15 mouse cellular contexts compared by ENCODE assay signal in the genomic region with DNA sequence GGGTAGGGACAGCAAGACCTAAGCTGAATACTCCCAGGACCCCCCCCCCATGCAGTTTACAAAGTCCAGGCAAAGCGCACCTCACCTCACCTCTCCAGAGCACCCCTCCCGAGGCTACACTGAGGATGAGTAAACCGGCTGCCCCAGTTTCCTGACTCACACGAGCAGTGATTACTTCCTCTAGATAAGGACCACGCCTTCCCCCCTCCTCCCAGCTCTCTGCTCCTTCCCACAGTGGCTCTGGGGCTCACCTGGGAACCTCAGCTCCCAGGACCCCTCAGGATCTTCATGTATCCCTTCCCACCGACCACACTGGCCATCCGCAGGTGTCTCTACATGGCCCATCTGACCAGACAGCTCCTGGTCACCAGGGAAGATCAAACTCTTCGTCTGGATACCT. TPM values are rescaled to one million over a fixed set of nuclear protein-coding genes. Genes with fewer than 3 reads are reported as not detected.
DNase-seq lines count a peak whose midpoint lies in the region; ATAC-seq and TF ChIP-seq lines count a peak whose summit lies in the region.
"Had no signal": no experiment of that assay in that cellular context is flagged by ENCODE, and none has a peak within 500 bp of the region (broad histone marks: within the 10 kb centered on the region; RNA-seq: fewer than 3 reads in every experiment).

No protein-coding gene starts in this region.

- H3K4me1 ChIP-seq in hindbrain, embryonic 13.5 days (replicated peaks): peaks cover 96% of the 10 kb centered on the region
- peaks cover 79% of the 10 kb centered on the region for H3K4me1 ChIP-seq in hindbrain, embryonic 14.5 days (replicated peaks; ENCODE audit: control insufficient read depth, insufficient read depth, low read length)
- peaks cover 82% of the 10 kb centered on the region for H3K4me1 ChIP-seq in embryonic facial prominence, embryonic 15.5 days
- peaks cover 79% of the 10 kb centered on the region for H3K4me1 ChIP-seq in limb, embryonic 14.5 days (ENCODE audit: control insufficient read depth, insufficient read depth, low read length)

- 66% methylated on average over 8 of the region's 8 CpGs for WGBS in hindbrain, embryonic 13.5 days
- WGBS in hindbrain, embryonic 14.5 days: 70% methylated on average over 8 of the region's 8 CpGs
- WGBS in embryonic facial prominence, embryonic 15.5 days: 47% methylated on average over 8 of the region's 8 CpGs
- WGBS in limb, embryonic 14.5 days: 37% methylated on average over 8 of the region's 8 CpGs

- peaks cover 44% of the 10 kb centered on the region for H3K27me3 ChIP-seq in hindbrain, embryonic 13.5 days
- H3K27me3 ChIP-seq in hindbrain, embryonic 14.5 days (ENCODE audit: control insufficient read depth, insufficient read depth, low read length): no peaks in the 10 kb centered on the region
- H3K27me3 ChIP-seq in embryonic facial prominence, embryonic 15.5 days: 0 out of 2 replicates have a peak, but pooled peaks cover 4% of the 10 kb centered on the region
- H3K27me3 ChIP-seq in limb, embryonic 14.5 days (ENCODE audit: control insufficient read depth, insufficient read depth, low read length): peaks cover 5% of the 10 kb centered on the region; the same call in 1 of the 2 replicates
- H3K27me3 ChIP-seq: CH12.LX had no signal

- no peak overlapping the region for H3K4me2 ChIP-seq in hindbrain, embryonic 13.5 days
- no peak overlapping the region for H3K4me2 ChIP-seq in hindbrain, embryonic 14.5 days (replicated peaks)
- no peak overlapping the region for H3K4me2 ChIP-seq in embryonic facial prominence, embryonic 15.5 days (replicated peaks)
- H3K4me2 ChIP-seq in limb, embryonic 14.5 days (replicated peaks; ENCODE audit: low read depth, low read length, severe bottlenecking): no peak overlapping the region
- H3K4me2 ChIP-seq: heart, embryonic 11.5 days had no signal

- H3K36me3 ChIP-seq in hindbrain, embryonic 13.5 days: no peaks in the 10 kb centered on the region
- H3K36me3 ChIP-seq in hindbrain, embryonic 14.5 days (replicated peaks; ENCODE audit: control insufficient read depth, insufficient read depth): no peaks in the 10 kb centered on the region
- H3K36me3 ChIP-seq in embryonic facial prominence, embryonic 15.5 days: no peaks in the 10 kb centered on the region
- no peaks in the 10 kb centered on the region for H3K36me3 ChIP-seq in limb, embryonic 14.5 days (ENCODE audit: control insufficient read depth, insufficient read depth, low read length)
- H3K36me3 ChIP-seq: neural tube, embryonic 12.5 days had no signal

- peak overlapping the region; percentile 86 for H3K27ac ChIP-seq in hindbrain, embryonic 13.5 days
- H3K27ac ChIP-seq in hindbrain, embryonic 14.5 days: no peak overlapping the region
- no peak overlapping the region for H3K27ac ChIP-seq in embryonic facial prominence, embryonic 15.5 days (replicated peaks)
- H3K27ac ChIP-seq in limb, embryonic 14.5 days (replicated peaks; ENCODE audit: low read depth, low read length): no peak overlapping the region
- H3K27ac ChIP-seq: left cerebral cortex, adult 2 months; neural tube, embryonic 12.5 days had no signal

- DNase-seq in hindbrain, embryonic 14.5 days (ENCODE audit: low spot score): no peak
- peak; percentile 39 for DNase-seq in CD4-positive helper T cell, adult 2 months (ENCODE audit: low read depth, low spot score)
- DNase-seq in limb, embryonic 14.5 days (ENCODE audit: low spot score): peak; percentile 60
- no peak for DNase-seq in spleen, postnatal 4 days (ENCODE audit: low spot score in 2 of 2)
- DNase-seq in cerebellum, postnatal 10 days: no peak
- no peak for DNase-seq in kidney, adult 8-10 months
- DNase-seq: lung, postnatal 14 days; spleen, adult 18-20 months had no signal

- H3K9ac ChIP-seq in hindbrain, embryonic 13.5 days: peak overlapping the region; percentile 57; the same call in 1 of the 2 replicates
- H3K9ac ChIP-seq in hindbrain, embryonic 14.5 days: no peak overlapping the region
- no peak overlapping the region for H3K9ac ChIP-seq in embryonic facial prominence, embryonic 15.5 days
- H3K9ac ChIP-seq in limb, embryonic 14.5 days (ENCODE audit: low read depth, low read length, severe bottlenecking): no peak overlapping the region
- H3K9ac ChIP-seq: neural tube, embryonic 12.5 days had no signal

- no peak for TF ChIP-seq POLR2A in limb, embryonic 14.5 days (IDR thresholded peaks at IDR 0.05; ENCODE audit: borderline replicate concordance, extremely low read depth, insufficient read depth, insufficient read length)

- no peak for ATAC-seq in hindbrain, embryonic 13.5 days (ENCODE audit: low FRiP score)
- no peak for ATAC-seq in hindbrain, embryonic 14.5 days (ENCODE audit: low FRiP score)
- ATAC-seq in embryonic facial prominence, embryonic 15.5 days (ENCODE audit: insufficient number of reproducible peaks, low FRiP score, low TSS enrichment, low read depth): 0 out of 2 replicates have a peak, but pooled peaks have one; percentile 32
- no peak for ATAC-seq in limb, embryonic 14.5 days (ENCODE audit: low FRiP score, low read depth)
- ATAC-seq: activated CD4-positive, CD25-positive, alpha-beta regulatory T cell, adult 4 months had no signal

- no peaks in the 10 kb centered on the region for H3K9me3 ChIP-seq in hindbrain, embryonic 13.5 days
- H3K9me3 ChIP-seq in hindbrain, embryonic 14.5 days (ENCODE audit: control insufficient read depth, low read length): no peaks in the 10 kb centered on the region
- H3K9me3 ChIP-seq in embryonic facial prominence, embryonic 15.5 days (replicated peaks): no peaks in the 10 kb centered on the region
- H3K9me3 ChIP-seq in limb, embryonic 14.5 days (ENCODE audit: control insufficient read depth, low read length): no peaks in the 10 kb centered on the region
- H3K9me3 ChIP-seq: neural tube, embryonic 12.5 days had no signal

- H3K4me3 ChIP-seq in hindbrain, embryonic 13.5 days: no peak overlapping the region
- no peak overlapping the region for H3K4me3 ChIP-seq in hindbrain, embryonic 14.5 days (replicated peaks; ENCODE audit: low read length)
- H3K4me3 ChIP-seq in embryonic facial prominence, embryonic 15.5 days (replicated peaks): no peak overlapping the region
- H3K4me3 ChIP-seq in limb, embryonic 14.5 days (replicated peaks; ENCODE audit: low read length): no peak overlapping the region
- H3K4me3 ChIP-seq: left cerebral cortex, adult 2 months; neural tube, embryonic 12.5 days had no signal

RNA-seq across cellular contexts. Expression of gene Tcf20, which starts 58.8 kb away (rescaled TPM):
- polyA plus RNA-seq in hindbrain, embryonic 13.5 days (2015; fragmentation: Nextera tagmentation; extraction: Ambion mirVana): 11.8 and 12.6 TPM in 2 replicates
- polyA plus RNA-seq in hindbrain, embryonic 14.5 days (2014; fragmentation: Nextera tagmentation; extraction: Ambion mirVana): 14.0 TPM in 2 replicates
- 10.5 and 11.1 TPM in 2 replicates for polyA plus RNA-seq in embryonic facial prominence, embryonic 15.5 days (2015; fragmentation: Nextera tagmentation; extraction: Ambion mirVana)
- 28.9 and 29.2 TPM in 2 replicates for polyA plus RNA-seq in limb, embryonic 14.5 days (2012; rRNA removed)
- 14.6 and 16.3 TPM in 2 replicates for polyA plus RNA-seq in limb, embryonic 14.5 days (2014; fragmentation: Nextera tagmentation; extraction: Ambion mirVana)

Comparison
In these comparisons a context has a peak if more than half of its experiments do, and no peak if none do; other contexts are left out.
1. DNase-seq: peak in CD4-positive helper T cell, adult 2 months (single experiment) and limb, embryonic 14.5 days (single experiment); none in hindbrain, embryonic 14.5 days (single experiment), spleen, postnatal 4 days (0 of 2), cerebellum, postnatal 10 days (0 of 2) and kidney, adult 8-10 months (0 of 2).